Mouse (Mus musculus) adrenal gland, adult 18-20 months (tissue): Measurements from ENCODE around the gene 1700020N01Rik. TPM values are rescaled to one million over a fixed set of nuclear protein-coding genes. Genes with fewer than 3 reads are reported as not detected.

Experiments
- DNase-seq, 2 experiments: peaks; one replicate each; pipeline ENCODE4 v3.0.0; 2021 to 2022; ENCODE audit warnings: low spot score in 2 of 2
- long read RNA-seq, 2 experiments: library from polyadenylated mRNA; stranded (forward); transcript quantifications; one replicate each; pipeline ENCODE4 v2.0.0; 2021
- total RNA-seq, 2 experiments: library from RNA; stranded (reverse); gene quantifications; 1 replicate in 1 of 2; 2 replicates in 1 of 2; pipeline ENCODE4 v1.2.3; 2021

Gene 1700020N01Rik
- not detected for total RNA-seq
- long read RNA-seq, experiment 1 = 0 reads
- long read RNA-seq, experiment 2 = 0 reads

DNA sequence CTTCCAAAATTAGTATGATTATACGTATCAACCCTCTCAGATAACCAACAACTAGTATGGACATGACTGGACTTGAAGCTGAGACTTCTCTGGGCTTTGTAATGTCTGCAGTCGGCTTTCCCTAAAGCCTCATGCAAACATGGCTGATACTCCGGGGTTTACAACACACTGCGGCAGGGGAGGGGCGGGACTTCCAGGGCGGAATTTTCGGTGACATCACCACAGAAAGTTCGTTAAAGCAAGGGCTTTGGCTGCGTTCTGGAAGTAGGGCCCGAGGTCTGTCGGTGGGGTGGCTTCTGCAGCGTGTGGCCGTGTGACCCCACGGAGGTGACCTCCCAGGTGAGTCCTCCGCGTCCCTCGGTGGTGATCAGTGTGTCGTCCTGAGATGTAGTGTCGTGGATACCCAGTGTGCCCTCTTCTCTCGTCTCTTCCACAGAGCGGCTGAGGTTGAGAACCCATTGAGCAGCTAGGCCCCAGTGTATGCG is at the start of gene 1700020N01Rik:
Gene 1700020N01Rik, plus strand, starts transcription at position 250 of the 485 bp plus-strand sequence.
- no peak for DNase-seq

DNA sequence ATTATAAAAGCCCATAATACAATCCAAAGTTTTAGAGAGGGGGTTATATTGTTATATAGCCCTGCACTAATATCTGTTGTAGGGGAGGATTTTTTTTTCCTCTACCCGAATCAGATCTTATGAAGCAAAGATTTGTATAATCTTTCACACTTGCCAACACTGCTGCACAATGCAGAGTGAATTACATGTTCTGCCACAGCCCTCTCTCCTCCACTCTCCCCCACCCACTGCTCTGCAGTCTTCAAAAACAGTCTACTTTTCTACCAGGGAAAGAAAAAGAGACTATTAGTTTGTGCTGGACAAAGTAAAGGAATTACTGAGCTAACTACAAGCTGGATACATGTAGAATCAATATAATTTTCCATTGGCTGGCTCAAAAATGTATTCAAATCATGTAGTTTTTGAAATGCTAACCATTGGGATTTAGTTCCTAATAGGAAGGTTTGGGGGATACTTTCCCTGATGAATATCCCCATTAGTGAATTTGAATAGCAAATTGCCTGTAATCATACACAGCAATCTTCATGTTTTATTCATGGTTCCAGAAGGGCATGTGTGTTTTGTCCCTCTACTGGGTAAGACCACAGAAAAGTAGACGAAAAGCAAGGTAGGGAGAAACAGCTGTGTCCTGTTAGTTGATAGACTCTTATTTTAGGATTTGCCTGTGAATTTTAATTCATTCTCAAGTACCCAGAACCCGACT is 49.2 kb upstream of the 1700020N01Rik start:
- no peak for DNase-seq

DNA sequence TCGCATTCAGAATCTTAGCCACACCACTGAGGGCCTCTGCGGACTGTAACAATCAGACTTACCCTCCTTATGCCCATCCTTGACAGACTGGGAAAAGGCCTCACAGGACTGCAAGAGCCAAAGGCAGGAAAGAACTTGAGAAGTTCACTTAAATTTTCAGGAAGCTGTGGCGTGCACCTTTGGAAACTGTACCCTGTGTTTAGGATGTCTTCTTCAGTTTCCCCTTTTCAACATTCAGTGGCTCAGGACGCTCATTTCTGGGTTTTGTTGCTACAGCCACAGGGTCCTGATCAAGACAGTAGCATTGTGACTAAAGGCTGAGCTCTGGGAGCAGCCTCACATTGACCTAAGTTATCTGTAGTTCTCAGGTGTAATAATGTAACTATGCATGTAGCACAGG is 48.2 kb upstream of the 1700020N01Rik start:
- DNase-seq = no peak

DNA sequence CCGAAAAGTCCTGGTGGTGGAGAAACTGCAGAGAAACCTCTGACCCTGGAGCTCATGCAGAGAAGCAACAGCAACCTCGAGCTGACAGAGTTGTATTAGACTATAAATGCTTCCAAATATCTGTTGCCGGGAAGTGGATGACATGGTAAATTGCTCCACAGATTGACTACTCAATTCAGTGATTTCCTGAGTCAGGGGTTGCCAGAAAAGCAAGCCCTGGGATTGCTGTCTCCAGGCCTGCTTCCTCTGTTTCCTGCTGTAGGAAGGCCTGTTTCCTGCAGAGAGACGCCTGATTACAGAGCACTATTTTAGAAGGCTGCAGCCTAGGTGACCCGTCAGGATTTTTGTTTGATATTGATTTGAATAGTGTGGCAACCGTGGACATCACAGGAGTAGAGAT is 47.5 kb upstream of the 1700020N01Rik start:
- DNase-seq = no peak

DNA sequence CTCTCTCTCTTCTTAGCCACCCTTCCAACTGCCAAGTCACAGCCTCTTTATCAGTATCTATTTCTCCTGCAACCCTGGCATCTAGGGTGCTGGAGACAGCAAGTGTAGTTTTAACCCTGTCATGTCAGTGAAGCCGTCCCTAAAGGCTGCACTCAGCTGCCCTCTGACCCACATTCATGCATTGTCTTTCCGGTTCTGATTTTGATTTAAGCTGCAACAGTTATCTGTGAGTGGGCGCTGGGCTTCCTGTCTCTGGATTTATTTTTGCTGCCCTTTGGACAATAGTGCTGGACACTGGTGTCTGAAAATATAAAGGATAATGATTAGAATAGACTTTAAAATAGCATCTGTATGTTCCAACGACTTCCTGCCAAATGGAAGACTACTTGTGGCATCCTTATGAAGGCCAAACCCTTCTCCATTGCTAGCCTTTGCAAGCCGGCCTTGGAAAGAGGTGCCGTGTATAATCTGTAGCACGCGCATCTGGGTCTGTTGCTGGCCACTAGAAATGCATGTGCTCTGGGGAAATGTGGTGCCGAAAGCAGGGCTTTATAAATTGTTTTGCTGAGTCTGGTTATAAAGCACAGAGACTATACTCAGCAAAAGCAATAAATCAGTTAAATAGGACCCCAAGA is 44.0 kb upstream of the 1700020N01Rik start:
- DNase-seq = no peak

DNA sequence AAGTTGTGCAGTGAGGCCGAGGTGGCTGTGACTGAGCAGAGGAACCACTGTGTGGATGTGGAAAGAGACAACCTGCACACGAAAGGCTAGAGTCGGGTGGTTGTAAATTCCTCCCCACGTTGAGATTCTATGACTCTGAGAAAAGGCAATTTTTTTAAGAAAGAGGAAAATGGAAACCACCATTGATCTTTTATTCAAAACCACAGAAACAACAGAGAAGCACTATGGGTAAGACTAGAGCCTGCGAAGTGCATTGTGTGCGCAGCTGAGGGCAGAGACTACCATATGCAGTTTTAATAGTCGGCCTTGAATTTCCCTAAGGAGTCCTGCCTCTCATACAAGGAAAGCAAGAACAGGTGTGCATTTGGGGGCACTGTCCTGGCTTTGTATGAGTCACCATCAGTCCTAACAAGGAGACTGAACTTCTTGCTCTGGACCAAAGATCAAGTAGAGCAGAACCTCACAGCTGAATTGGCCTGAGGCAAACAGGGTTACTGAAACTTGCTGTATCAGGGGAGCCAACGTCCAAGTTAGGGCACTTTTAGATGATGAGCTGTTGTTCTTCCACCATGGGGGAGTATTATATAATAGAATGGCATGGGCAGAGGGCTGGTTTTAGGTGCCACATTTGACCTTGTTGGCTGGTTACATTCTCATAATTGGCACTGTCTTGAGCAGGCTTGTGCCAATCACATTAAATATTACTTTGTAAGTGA is 39.8 kb upstream of the 1700020N01Rik start:
- DNase-seq = no peak

DNA sequence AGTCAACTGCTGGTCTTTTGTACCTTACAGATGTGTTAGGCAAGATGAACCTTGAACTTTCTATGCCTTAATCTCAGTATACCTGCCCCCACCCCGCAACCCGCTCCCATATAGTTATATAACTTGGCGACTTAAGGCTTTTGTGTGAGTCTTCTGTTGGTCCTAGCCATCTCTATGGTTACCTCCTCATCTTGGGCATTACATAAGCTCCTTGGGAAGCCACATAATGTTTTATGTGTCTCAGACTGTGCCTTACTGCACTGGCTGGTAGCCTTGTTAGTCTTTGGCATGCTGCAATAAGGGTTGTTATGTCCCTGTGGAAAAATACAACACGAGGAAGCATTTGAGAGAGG is 39.3 kb upstream of the 1700020N01Rik start:
- DNase-seq = no peak

DNA sequence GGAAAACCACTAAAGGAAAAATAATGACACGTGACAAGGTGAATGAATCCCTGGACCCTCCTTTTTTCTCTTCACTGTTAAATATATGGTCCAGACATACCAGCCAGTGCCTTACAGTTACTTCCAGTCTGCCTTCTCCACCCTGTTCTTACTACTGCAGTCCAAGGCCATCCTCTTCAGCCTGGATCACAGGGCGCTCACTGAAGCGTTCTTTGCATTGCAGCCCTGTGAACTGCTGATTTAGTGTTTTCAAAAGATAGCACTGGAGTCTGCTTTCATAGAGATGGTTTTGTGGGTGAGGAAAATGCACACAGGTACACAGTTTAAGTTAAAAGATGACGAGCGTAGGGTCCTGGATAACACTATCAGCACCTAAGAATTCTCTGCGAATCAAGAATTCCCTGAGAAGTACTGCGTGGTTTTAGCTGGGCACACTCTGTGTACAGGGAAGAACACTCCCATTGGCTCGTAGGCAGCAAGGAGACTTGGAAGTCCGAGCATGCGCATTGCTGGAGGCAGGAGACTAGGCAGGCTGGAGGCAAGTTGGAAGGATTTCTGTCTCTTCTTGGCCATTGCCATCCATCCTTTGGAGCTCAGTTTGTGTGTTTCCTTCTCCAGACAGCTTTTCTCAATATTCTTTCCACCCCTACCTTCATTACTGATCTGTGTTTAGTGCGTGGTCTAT is 37.9 kb upstream of the 1700020N01Rik start:
- no peak for DNase-seq

DNA sequence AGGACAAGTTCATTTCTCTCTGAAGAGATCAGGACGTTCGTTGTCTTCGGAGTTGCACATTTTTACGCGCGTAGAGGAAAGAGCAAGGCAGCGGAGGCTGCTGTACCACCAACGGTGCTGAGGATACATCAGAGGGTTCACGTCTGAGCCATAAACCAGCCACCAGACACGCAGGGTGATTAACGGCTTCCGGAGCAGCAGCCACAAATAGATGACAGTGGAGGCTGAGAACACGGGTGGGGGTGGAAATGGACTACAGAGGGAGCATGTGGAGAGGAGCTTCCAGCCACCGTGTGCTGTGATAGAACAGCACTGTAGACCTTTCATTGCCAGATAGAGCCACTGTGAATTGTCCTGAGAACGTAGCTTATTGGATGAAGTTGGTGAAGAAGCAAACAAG is 33.2 kb upstream of the 1700020N01Rik start:
- DNase-seq = no peak

DNA sequence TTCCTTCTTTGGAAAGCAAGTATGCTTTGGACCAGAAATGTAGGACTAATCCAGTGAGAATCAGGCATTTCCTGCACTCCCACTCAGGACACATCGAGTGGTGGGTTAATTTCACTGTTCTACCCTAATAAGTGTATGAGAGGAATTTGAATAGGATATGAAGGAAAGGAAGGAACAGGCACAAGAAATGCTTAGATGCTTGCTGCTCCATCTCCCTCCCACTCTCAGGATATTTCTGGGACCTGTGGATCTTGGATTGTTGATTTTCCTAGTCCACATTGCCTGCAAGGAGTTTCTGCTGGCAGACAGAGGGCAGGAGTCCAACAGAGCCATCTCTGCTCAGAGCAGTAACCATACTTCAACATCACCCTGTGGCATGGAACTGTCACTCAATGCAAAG is 31.8 kb upstream of the 1700020N01Rik start:
- DNase-seq = no peak

DNA sequence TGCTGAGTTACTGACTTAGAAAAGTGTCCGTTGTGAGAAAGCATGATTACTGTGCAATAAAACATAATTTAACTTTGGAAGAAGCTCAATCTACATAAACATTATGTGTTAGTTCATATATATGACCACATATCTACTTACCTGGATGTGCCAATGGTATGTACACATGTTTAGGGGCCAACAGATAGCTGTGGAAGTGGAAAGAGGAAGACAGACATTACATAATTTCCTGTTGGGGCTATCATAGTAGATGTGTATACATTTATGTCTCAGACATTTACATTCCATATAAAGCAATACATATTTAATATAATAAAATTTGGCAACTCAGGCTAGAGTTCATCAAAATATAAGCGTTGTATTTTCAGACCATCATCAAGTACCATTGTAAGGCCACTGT is 29.5 kb upstream of the 1700020N01Rik start:
- DNase-seq = no peak

DNA sequence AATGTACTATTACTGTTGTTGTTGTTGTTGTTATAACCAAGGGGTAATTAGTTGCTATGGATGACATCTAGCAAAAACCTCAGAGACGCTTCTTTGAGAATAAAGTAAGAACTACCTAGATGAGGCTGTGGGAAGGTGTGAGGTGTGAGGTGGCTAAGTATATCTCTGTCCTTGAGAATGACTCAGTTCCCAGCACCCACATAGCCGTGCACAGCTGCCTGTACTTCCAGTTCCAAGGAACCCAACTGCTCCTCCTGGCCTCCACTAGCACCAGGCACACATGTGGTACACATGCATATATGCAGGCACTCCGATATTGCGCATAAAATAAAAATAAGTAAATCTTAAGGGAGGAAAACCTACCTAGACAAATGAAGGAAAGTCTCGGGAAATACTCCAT is 28.8 kb upstream of the 1700020N01Rik start:
- no peak for DNase-seq

DNA sequence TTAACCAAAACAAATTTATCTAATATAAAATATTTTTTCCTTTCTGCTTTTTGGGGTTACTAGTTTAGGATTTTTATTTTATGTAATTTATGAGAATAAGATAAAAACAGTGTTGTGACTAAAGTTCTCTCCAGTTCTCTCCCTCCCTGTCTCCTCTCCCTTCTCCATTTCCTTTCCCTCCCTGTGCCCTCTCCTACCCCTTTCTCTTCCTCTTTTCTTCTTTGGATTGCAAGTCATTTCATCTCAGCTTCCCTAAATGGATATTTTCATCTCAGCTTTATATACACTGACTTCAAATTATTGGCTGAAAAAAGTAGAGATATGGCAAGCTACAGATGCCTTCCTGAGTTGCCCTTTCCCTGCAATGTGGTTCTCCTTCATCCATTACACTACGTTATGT is 26.9 kb upstream of the 1700020N01Rik start:
- DNase-seq = no peak

DNA sequence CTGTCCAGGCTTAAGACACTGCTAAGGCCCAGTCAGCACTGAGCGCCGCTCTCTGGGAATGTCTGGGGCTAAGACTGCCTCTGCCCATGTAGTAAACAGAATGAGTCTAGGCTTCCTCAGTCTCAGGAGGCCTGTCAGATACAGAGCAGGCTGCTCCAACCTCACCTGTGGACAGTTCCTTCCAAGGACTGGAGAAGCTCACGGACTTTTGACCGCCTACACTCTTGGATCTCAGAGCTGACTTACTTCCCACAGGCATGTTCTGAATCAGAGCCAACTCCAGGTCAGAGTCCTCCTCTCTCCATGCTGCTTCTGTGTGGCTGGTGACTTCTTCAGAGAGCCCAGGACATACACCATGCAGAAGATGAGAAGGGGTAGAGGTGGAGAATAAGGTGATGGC is 21.3 kb upstream of the 1700020N01Rik start:
- no peak for DNase-seq

DNA sequence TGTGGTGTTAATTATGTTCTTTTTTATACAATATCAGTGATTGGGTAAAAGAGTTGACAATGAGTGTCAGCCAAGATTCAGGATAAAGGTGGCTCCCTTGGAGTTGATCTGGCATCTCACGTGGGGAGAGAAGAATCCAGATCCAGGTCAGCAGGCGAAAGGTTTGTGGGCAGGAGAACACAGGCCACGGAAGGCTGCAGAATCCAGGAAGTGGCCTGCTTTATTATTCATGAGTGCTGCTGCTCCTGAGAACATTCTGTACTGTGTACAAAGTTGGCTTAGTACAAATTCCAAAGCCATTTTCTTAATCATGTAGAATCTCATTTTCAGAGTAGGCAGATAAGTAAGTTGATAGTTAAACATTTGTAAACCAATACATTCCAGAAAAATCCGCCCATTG is 19.2 kb upstream of the 1700020N01Rik start:
- DNase-seq = no peak

DNA sequence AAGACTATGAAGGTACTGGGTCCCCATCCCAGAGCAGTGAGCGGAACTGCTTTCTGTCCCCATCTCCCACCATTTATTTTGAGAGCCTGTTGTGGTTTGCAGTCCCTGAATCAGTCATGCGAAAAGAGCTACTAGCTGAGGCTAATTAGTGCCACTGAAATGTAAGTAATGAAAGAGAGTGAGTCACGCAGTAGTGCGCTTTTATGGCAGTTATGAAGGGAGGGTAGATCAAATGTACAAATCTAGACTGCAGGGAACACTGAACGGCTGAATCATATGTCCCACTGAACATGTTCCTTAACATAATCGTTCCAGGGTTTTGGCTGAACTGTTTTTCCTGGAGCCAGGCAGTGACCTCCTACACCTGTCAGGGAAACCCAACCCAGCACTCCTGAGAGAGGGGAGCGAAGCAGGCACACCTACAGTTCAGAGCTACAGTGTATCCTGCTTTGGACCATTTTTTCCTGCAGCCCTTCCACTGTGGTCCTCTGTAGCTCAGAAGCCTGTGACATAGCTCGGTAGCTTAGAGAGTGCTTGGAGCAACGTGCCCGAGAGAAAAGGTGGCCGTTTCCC is 17.1 kb upstream of the 1700020N01Rik start:
- DNase-seq = no peak

DNA sequence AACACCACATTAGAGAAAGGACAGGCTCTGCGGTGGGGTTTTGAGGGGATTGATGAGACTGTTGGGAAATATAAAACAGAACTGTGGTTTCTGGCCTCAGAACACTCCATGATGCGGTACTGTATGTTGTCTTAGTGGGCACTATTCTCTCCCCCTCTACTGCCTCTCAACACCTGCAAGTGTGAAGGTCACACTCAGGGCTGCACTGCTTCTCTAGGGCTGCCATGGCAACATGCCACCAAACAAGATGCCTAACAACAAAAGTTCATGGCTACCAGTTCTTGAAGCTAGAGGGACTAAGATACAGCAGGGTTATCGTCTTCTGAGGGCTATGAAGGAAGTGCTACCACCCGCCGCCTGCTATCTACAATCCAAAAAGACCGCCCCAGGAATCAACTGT is 15.1 kb upstream of the 1700020N01Rik start:
- no peak for DNase-seq

DNA sequence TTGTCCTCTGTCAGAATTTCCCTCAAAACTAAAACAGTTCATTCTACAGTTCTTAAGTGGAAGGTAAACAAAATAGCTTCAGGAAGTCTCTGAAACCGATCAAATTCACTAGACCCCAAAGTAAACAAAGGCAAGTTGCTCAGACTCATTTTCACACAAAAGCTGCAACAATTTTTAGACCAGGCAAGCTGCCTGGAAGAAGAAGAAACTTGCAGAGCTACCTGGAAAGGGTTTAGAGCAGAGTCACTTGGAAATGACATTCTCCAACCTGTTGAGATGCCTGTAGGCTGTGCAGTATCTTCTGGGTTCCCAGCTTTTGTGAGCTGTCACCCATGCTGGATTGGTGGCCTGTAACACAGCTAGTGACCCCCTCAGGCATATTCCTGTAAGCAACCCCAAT is 11.4 kb upstream of the 1700020N01Rik start:
- no peak for DNase-seq

DNA sequence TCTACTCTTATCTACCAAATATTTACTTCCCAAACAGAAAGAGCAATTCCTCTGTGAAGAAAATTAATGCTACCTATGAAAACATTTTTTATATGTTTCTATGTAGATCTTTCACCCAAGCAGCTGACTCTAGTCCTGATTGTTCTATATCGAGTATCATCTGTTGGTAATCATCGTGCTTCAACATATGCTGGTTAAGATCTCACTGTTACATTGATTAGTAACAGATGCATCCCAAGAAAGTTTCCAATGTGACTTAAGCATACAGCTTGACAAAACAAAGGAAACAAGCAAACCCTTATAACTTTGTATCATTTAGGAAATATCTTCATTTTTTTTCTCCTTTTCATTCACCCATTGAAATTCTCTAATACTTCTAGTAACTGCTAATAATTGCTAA is 5.9 kb upstream of the 1700020N01Rik start:
- no peak for DNase-seq

DNA sequence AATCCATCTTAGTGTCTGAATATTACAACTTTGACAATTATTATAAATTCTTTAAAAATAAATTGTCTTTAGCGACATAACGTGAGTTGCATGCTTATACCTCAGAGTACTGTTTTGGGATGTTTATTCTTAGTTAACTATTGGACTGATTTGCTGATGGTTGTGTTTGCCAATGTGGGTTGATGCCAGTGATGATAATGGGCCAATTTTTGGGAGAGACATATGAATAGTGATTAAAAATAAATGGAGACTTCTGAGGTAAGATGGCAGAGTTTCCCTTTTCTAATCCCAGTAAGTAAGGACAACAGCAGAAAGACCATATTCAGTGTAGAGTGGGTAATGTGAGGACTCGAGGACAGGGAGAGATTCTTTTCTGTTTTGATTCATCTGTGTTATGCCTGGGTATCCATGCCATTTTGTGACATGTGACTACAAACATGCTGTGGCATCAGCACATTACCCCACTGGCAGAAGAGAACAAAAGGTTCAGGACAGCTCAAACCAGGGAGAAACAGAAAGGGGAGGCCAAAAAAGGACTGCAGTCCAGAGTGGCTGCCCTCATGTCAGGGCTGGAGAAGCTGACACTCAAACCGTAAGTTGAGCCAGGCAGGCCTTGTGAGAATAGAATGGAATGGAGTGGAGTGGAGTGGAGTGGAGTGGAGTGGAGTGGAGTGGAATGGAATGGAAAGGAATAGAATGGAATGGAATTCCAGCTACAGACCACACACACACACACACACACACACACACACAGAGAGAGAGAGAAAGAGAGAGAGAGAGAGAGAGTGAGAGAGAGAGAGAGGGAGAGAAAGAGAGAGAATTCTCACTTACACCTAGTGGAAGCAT is 4.7 kb upstream of the 1700020N01Rik start:
- DNase-seq = no peak
